Mouse (Mus musculus): ENCODE measurements around the gene Fads2. TPM values are rescaled to one million over a fixed set of nuclear protein-coding genes. Genes with fewer than 3 reads are reported as not detected.

The Fads2 gene
- polyA plus RNA-seq, 1 experiment, result 36.3 TPM

GRCm38 (mm10) chr19:10073145-10073544, 28.4 kb downstream of the Fads2 start:
- no peaks in the 10 kb centered on the region for H3K36me3 ChIP-seq (ENCODE audit: control insufficient read depth, insufficient read depth, low read length)
- no peak for DNase-seq
- no peak for TF ChIP-seq POLR2A (IDR thresholded peaks at IDR 0.05; ENCODE audit: control insufficient read depth, extremely low read depth, insufficient read depth, low read length, poor library complexity)
- no peak overlapping the region for H3K4me3 ChIP-seq (ENCODE audit: control insufficient read depth, insufficient read depth, low read length)
- H3K4me1 ChIP-seq (replicated peaks; ENCODE audit: control insufficient read depth, insufficient read depth, low read length), result peaks cover 21% of the 10 kb centered on the region
- no peaks in the 10 kb centered on the region for H3K27me3 ChIP-seq (ENCODE audit: control insufficient read depth, insufficient read depth, low read length)
- 97% methylated on average over 5 of the region's 5 CpGs for WGBS
- H3K27ac ChIP-seq (ENCODE audit: control insufficient read depth, insufficient read depth, low read length), result no peak overlapping the region

- no peaks in the 10 kb centered on the region for H3K27me3 ChIP-seq (ENCODE audit: control insufficient read depth, insufficient read depth, low read length)
- H3K27ac ChIP-seq (ENCODE audit: control insufficient read depth, insufficient read depth, low read length), result no peak overlapping the region
- H3K4me1 ChIP-seq (replicated peaks; ENCODE audit: control insufficient read depth, insufficient read depth, low read length), result peaks cover 25% of the 10 kb centered on the region
- TF ChIP-seq CTCF (IDR thresholded peaks at IDR 0.05; ENCODE audit: borderline replicate concordance, control insufficient read depth, extremely low read depth, insufficient read depth, low read length, poor library complexity), result no peak
- TF ChIP-seq POLR2A (IDR thresholded peaks at IDR 0.05; ENCODE audit: control insufficient read depth, extremely low read depth, insufficient read depth, low read length, poor library complexity), result no peak
- WGBS, result 76% methylated on average over 4 of the region's 4 CpGs
- no peak for DNase-seq
- H3K4me3 ChIP-seq (ENCODE audit: control insufficient read depth, insufficient read depth, low read length), result no peak overlapping the region
- no peaks in the 10 kb centered on the region for H3K36me3 ChIP-seq (ENCODE audit: control insufficient read depth, insufficient read depth, low read length)
Measured at GRCm38 (mm10) chr19:10071892-10072291, 29.7 kb downstream of the Fads2 start.

- H3K4me3 ChIP-seq (ENCODE audit: control insufficient read depth, insufficient read depth, low read length), result no peak overlapping the region
- DNase-seq, result no peak
- TF ChIP-seq POLR2A (IDR thresholded peaks at IDR 0.05; ENCODE audit: control insufficient read depth, extremely low read depth, insufficient read depth, low read length, poor library complexity), result no peak
- TF ChIP-seq CTCF (IDR thresholded peaks at IDR 0.05; ENCODE audit: borderline replicate concordance, control insufficient read depth, extremely low read depth, insufficient read depth, low read length, poor library complexity), result no peak
Measured at GRCm38 (mm10) chr19:10071166-10071565, 30.4 kb downstream of the Fads2 start.

GRCm38 (mm10) chr19:10070186-10070980, 31.2 kb downstream of the Fads2 start:
- DNase-seq, result peak; percentile 29
- Histone ChIP-seq H3K4me3 (ENCODE audit: control insufficient read depth, insufficient read depth, low read length) (no peak overlapping the region), H3K27me3 (ENCODE audit: control insufficient read depth, insufficient read depth, low read length) (no peaks in the 10 kb centered on the region), H3K36me3 (ENCODE audit: control insufficient read depth, insufficient read depth, low read length) (no peaks in the 10 kb centered on the region), H3K27ac (ENCODE audit: control insufficient read depth, insufficient read depth, low read length) (peak overlapping the region; percentile 78), H3K4me1 (replicated peaks; ENCODE audit: control insufficient read depth, insufficient read depth, low read length) (peaks cover 39% of the 10 kb centered on the region)
- TF ChIP-seq CTCF (IDR thresholded peaks at IDR 0.05; ENCODE audit: borderline replicate concordance, control insufficient read depth, extremely low read depth, insufficient read depth, low read length, poor library complexity), result no peak
- TF ChIP-seq POLR2A (IDR thresholded peaks at IDR 0.05; ENCODE audit: control insufficient read depth, extremely low read depth, insufficient read depth, low read length, poor library complexity), result no peak
- 22% methylated on average over 8 of the region's 8 CpGs for WGBS

More at GRCm38 (mm10) chr19:10071166-10071565, 30.4 kb downstream of the Fads2 start:
- no peaks in the 10 kb centered on the region for H3K36me3 ChIP-seq (ENCODE audit: control insufficient read depth, insufficient read depth, low read length)
- H3K27ac ChIP-seq (ENCODE audit: control insufficient read depth, insufficient read depth, low read length), result 0 out of 2 replicates have a peak overlapping the region, but pooled peaks have one; percentile 15
- H3K27me3 ChIP-seq (ENCODE audit: control insufficient read depth, insufficient read depth, low read length), result no peaks in the 10 kb centered on the region
- WGBS, result 89% methylated on average over 5 of the region's 5 CpGs
- peaks cover 32% of the 10 kb centered on the region for H3K4me1 ChIP-seq (replicated peaks; ENCODE audit: control insufficient read depth, insufficient read depth, low read length)

- WGBS, result 93% methylated on average over 7 of the region's 7 CpGs
- DNase-seq, result no peak
- no peaks in the 10 kb centered on the region for H3K27me3 ChIP-seq (ENCODE audit: control insufficient read depth, insufficient read depth, low read length)
- no peaks in the 10 kb centered on the region for H3K36me3 ChIP-seq (ENCODE audit: control insufficient read depth, insufficient read depth, low read length)
- TF ChIP-seq POLR2A (IDR thresholded peaks at IDR 0.05; ENCODE audit: control insufficient read depth, extremely low read depth, insufficient read depth, low read length, poor library complexity), result no peak
- no peak for TF ChIP-seq CTCF (IDR thresholded peaks at IDR 0.05; ENCODE audit: borderline replicate concordance, control insufficient read depth, extremely low read depth, insufficient read depth, low read length, poor library complexity)
- peaks cover 63% of the 10 kb centered on the region for H3K4me1 ChIP-seq (replicated peaks; ENCODE audit: control insufficient read depth, insufficient read depth, low read length)
- H3K27ac ChIP-seq (ENCODE audit: control insufficient read depth, insufficient read depth, low read length), result no peak overlapping the region
- H3K4me3 ChIP-seq (ENCODE audit: control insufficient read depth, insufficient read depth, low read length), result no peak overlapping the region
Measured at GRCm38 (mm10) chr19:10067701-10068100, 33.8 kb downstream of the Fads2 start.

GRCm38 (mm10) chr19:10066502-10066901, 35.0 kb downstream of the Fads2 start:
- Histone ChIP-seq H3K27ac (ENCODE audit: control insufficient read depth, insufficient read depth, low read length) (no peak overlapping the region), H3K4me1 (replicated peaks; ENCODE audit: control insufficient read depth, insufficient read depth, low read length) (peaks cover 59% of the 10 kb centered on the region), H3K36me3 (ENCODE audit: control insufficient read depth, insufficient read depth, low read length) (no peaks in the 10 kb centered on the region), H3K27me3 (ENCODE audit: control insufficient read depth, insufficient read depth, low read length) (no peaks in the 10 kb centered on the region), H3K4me3 (ENCODE audit: control insufficient read depth, insufficient read depth, low read length) (no peak overlapping the region)
- TF ChIP-seq POLR2A (IDR thresholded peaks at IDR 0.05; ENCODE audit: control insufficient read depth, extremely low read depth, insufficient read depth, low read length, poor library complexity) (no peak), CTCF (IDR thresholded peaks at IDR 0.05; ENCODE audit: borderline replicate concordance, control insufficient read depth, extremely low read depth, insufficient read depth, low read length, poor library complexity) (no peak)
- DNase-seq, result no peak
- 52% methylated on average over 3 of the region's 3 CpGs for WGBS

GRCm38 (mm10) chr19:10066189-10066500, 35.4 kb downstream of the Fads2 start:
- WGBS, result 57% methylated on average over 4 of the region's 4 CpGs
- DNase-seq, result no peak
- Histone ChIP-seq H3K36me3 (ENCODE audit: control insufficient read depth, insufficient read depth, low read length) (no peaks in the 10 kb centered on the region), H3K4me1 (replicated peaks; ENCODE audit: control insufficient read depth, insufficient read depth, low read length) (peaks cover 55% of the 10 kb centered on the region), H3K4me3 (ENCODE audit: control insufficient read depth, insufficient read depth, low read length) (no peak overlapping the region), H3K27me3 (ENCODE audit: control insufficient read depth, insufficient read depth, low read length) (no peaks in the 10 kb centered on the region), H3K27ac (ENCODE audit: control insufficient read depth, insufficient read depth, low read length) (no peak overlapping the region)
- no peak for TF ChIP-seq POLR2A (IDR thresholded peaks at IDR 0.05; ENCODE audit: control insufficient read depth, extremely low read depth, insufficient read depth, low read length, poor library complexity)
- TF ChIP-seq CTCF (IDR thresholded peaks at IDR 0.05; ENCODE audit: borderline replicate concordance, control insufficient read depth, extremely low read depth, insufficient read depth, low read length, poor library complexity), result no peak
